Mouse (Mus musculus) lung, adult 2 months (tissue): ENCODE results near the gene D11Wsu47e. TPM values are rescaled to one million over a fixed set of nuclear protein-coding genes. Genes with fewer than 3 reads are reported as not detected.
"Not testable (repeated sequence)": the region's sequence is repeated elsewhere in the genome, so short reads cannot be mapped to it uniquely, and the experiment has no call there.

Experiments
- DNase-seq: peaks from one replicate; pipeline ENCODE4 v3.0.0; 2022
- H3K4me1 ChIP-seq: fragments of 200-500 bp; 2 replicates; pipeline ENCODE4 v1.6.1; 2011; ENCODE audit warnings: low read length; ENCODE audit not compliant: control insufficient read depth, insufficient read depth
- H3K4me3 ChIP-seq: fragments of 200-500 bp; replicated peaks from 2 replicates; pipeline ENCODE3; 2011; ENCODE audit warnings: low read depth, mild to moderate bottlenecking, control low read depth, low read length; ENCODE audit errors: extremely low read depth
- CTCF ChIP-seq: fragments of 200-500 bp; IDR thresholded peaks from 2 replicates; pipeline ENCODE4 v1.5.1; 2011; ENCODE audit warnings: mild to moderate bottlenecking, low read length, control low read depth; ENCODE audit not compliant: insufficient read depth
- POLR2A ChIP-seq: fragments of 200-500 bp; IDR thresholded peaks from 2 replicates; pipeline ENCODE4 v1.6.1; 2011; ENCODE audit warnings: low read depth, mild to moderate bottlenecking, control low read depth, low read length, borderline replicate concordance; ENCODE audit errors: extremely low read depth
- WGBS: fragments of 180-500 bp; shearing (Covaris S2); methylation state at CpG from one replicate; pipeline ENCODE4 v1.1.7; 2018; 5-methylcytosine and 5-hydroxymethylcytosine counted together
- polyA plus RNA-seq: library from polyadenylated mRNA; depleted of rRNA; stranded (reverse); fragments of >200 nt; gene quantifications from 2 replicates; pipeline ENCODE4 v1.2.3, GENCODE M21; 2012

Gene D11Wsu47e
- polyA plus RNA-seq, 1 experiment: 7.1 TPM

- WGBS: 93% methylated on average over 6 of the region's 6 CpGs
- TF ChIP-seq POLR2A: no peak
- TF ChIP-seq CTCF: no peak
- Histone ChIP-seq H3K4me1 (peaks cover 4% of the 10 kb centered on the region; the same call in 1 of the 2 replicates), H3K4me3 (no peak overlapping the region)
- no peak for DNase-seq
Measured at GRCm38 (mm10) chr11:113652516-113652915, 31.7 kb upstream of the D11Wsu47e start.

GRCm38 (mm10) chr11:113654105-113654504 is 30.1 kb upstream of the D11Wsu47e start:
- Histone ChIP-seq H3K4me1 (no peaks in the 10 kb centered on the region; the same call in 1 of the 2 replicates), H3K4me3 (no peak overlapping the region)
- no peak for DNase-seq
- WGBS: 82% methylated on average over 15 of the region's 15 CpGs
- TF ChIP-seq POLR2A (no peak), CTCF (no peak)

GRCm38 (mm10) chr11:113654561-113655270 is 29.5 kb upstream of the D11Wsu47e start:
- H3K4me1 ChIP-seq: no peaks in the 10 kb centered on the region; the same call in 1 of the 2 replicates
- TF ChIP-seq CTCF: no peak
- no peak for TF ChIP-seq POLR2A
- 73% methylated on average over 18 of the region's 18 CpGs for WGBS
- no peak for DNase-seq
- H3K4me3 ChIP-seq: no peak overlapping the region

GRCm38 (mm10) chr11:113656511-113656932 is 27.7 kb upstream of the D11Wsu47e start:
- 80% methylated on average over 8 of the region's 8 CpGs for whole genome bisulfite sequencing
- Histone ChIP-seq H3K4me1 (no peaks in the 10 kb centered on the region; the same call in 1 of the 2 replicates), H3K4me3 (no peak overlapping the region)
- DNase-seq: no peak
- TF ChIP-seq POLR2A (no peak), CTCF (no peak)

GRCm38 (mm10) chr11:113657221-113657620 is 27.0 kb upstream of the D11Wsu47e start:
- Histone ChIP-seq H3K4me3 (no peak overlapping the region), H3K4me1 (no peaks in the 10 kb centered on the region; the same call in 1 of the 2 replicates)
- no peak for DNase-seq
- 50% methylated on average over 4 of the region's 4 CpGs for WGBS
- no peak for TF ChIP-seq POLR2A

GRCm38 (mm10) chr11:113658319-113658718 is 25.9 kb upstream of the D11Wsu47e start:
- no peak overlapping the region for H3K4me3 ChIP-seq
- no peak for DNase-seq
- H3K4me1 ChIP-seq: no peaks in the 10 kb centered on the region; the same call in 1 of the 2 replicates
- no peak for TF ChIP-seq CTCF
- TF ChIP-seq POLR2A: no peak
- 87% methylated on average over 8 of the region's 8 CpGs for WGBS

- Histone ChIP-seq H3K4me1 (no peaks in the 10 kb centered on the region; the same call in 1 of the 2 replicates), H3K4me3 (no peak overlapping the region)
- WGBS: 77% methylated on average over 4 of the region's 4 CpGs
- no peak for DNase-seq
- TF ChIP-seq CTCF (no peak), POLR2A (no peak)
Measured at GRCm38 (mm10) chr11:113658763-113659162, 25.4 kb upstream of the D11Wsu47e start.

GRCm38 (mm10) chr11:113660213-113660612 is 24.0 kb upstream of the D11Wsu47e start:
- H3K4me1 ChIP-seq, H3K4me3 ChIP-seq, DNase-seq: not testable (repeated sequence)
- WGBS: 91% methylated on average over 3 of the region's 3 CpGs

GRCm38 (mm10) chr11:113660940-113661339 is 23.3 kb upstream of the D11Wsu47e start:
- DNase-seq: no peak

GRCm38 (mm10) chr11:113661835-113662351 is 22.3 kb upstream of the D11Wsu47e start:
- WGBS: 90% methylated on average over 18 of the region's 18 CpGs
- TF ChIP-seq POLR2A: no peak
- no peak for TF ChIP-seq CTCF
- no peak for DNase-seq
- peaks cover 7% of the 10 kb centered on the region for H3K4me1 ChIP-seq
- no peak overlapping the region for H3K4me3 ChIP-seq

More at GRCm38 (mm10) chr11:113660940-113661339, 23.3 kb upstream of the D11Wsu47e start:
- WGBS: 86% methylated on average over 11 of the region's 11 CpGs
- Histone ChIP-seq H3K4me3 (no peak overlapping the region), H3K4me1 (no peaks in the 10 kb centered on the region; the same call in 1 of the 2 replicates)
- TF ChIP-seq CTCF (no peak), POLR2A (no peak)
